In the genomic region with DNA sequence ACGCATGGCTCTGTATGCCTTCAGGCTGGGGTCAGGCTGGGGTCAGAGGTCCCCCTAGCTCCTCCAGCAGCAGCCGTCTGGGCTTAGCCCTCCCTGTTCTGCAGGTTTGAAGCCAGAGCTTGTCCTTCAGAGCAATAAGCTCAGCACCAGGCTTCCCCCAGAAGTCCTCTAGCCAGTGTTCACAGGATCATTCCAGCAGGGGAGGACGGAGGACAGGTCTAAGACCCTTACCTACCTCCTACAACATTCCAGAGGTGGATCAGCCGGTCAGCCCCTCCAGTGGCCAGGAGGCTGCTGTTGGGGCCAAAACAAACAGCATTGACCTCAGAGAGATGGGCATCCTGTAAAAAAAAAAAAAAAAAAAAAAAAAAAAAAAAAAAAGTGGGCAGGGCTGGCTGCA, we compare ENCODE assay signal across 22 mouse cellular contexts.
"Had no signal": no experiment of that assay in that cellular context is flagged by ENCODE, and none has a peak within 500 bp of the region (broad histone marks: within the 10 kb centered on the region; RNA-seq: fewer than 3 reads in every experiment).

No protein-coding gene starts in this region.

- H3K9me3 ChIP-seq: heart, embryonic 12.5 days; hindbrain, embryonic 13.5 days; hindbrain, embryonic 15.5 days; limb, embryonic 10.5 days; limb, embryonic 12.5 days; liver, embryonic 12.5 days had no signal

- ATAC-seq: hindbrain, postnatal 0 days; intestine, embryonic 16.5 days; liver, embryonic 12.5 days had no signal

- H3K27ac ChIP-seq: heart, adult 2 months; hindbrain, embryonic 13.5 days; hindbrain, embryonic 15.5 days; hindbrain, postnatal 0 days; layer of hippocampus, adult 2 months; left cerebral cortex, adult 2 months; limb, embryonic 10.5 days; limb, embryonic 12.5 days; liver, embryonic 12.5 days; liver, embryonic 14.5 days had no signal

- H3K4me2 ChIP-seq: heart, embryonic 12.5 days; hindbrain, embryonic 13.5 days; hindbrain, embryonic 15.5 days; limb, embryonic 12.5 days; liver, embryonic 12.5 days had no signal

- H3K9ac ChIP-seq: heart, embryonic 12.5 days; hindbrain, embryonic 13.5 days; hindbrain, embryonic 15.5 days; limb, embryonic 12.5 days; liver, embryonic 12.5 days; liver, embryonic 14.5 days had no signal

- DNase-seq: gastrocnemius, postnatal 14 days; gastrocnemius, postnatal 36 days; heart, adult 2 months; heart, postnatal 14 days; heart, postnatal 36 days; kidney, adult 11 months; kidney, adult 2 months; kidney, adult 9 months; kidney, postnatal 10 days; kidney, postnatal 4 days; liver had no signal

- H3K4me3 ChIP-seq: heart, adult 2 months; heart, embryonic 12.5 days; hindbrain, embryonic 13.5 days; hindbrain, embryonic 15.5 days; layer of hippocampus, adult 2 months; left cerebral cortex, adult 2 months; limb, embryonic 10.5 days; limb, embryonic 12.5 days; liver, embryonic 12.5 days had no signal
